Mouse (Mus musculus): Measurements from ENCODE around the gene Nhsl2. TPM values are rescaled to one million over a fixed set of nuclear protein-coding genes. Genes with fewer than 3 reads are reported as not detected.
"Not testable (repeated sequence)": the region's sequence is repeated elsewhere in the genome, so short reads cannot be mapped to it uniquely, and the experiment has no call there.

The Nhsl2 gene
- total RNA-seq, 2 experiments from 2014 or later, result 39.8 to 48.0 TPM

DNA sequence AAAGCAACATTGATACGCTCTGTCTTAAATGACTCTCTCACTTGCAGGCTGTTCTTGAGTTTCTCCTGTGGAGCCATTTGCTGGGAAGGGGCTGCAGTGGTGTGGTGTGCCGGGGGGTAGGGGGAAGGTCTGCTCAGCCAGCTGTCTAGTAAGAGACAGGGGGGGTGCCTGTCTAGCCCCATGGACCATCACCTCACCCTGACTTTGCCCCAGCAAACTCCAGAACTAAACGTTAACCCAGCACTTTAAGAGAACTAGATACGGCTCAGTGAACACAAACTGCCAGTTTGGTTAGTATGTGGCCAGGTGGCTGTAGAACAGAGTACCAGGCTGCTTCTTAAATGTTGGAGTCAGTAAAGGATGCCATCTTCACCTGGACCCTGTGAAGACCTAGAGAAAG, 226.0 kb downstream of the Nhsl2 start:
- DNase-seq (ENCODE audit: extremely low spot score in 1 of 2, low spot score in 1 of 2), result no peak

- no peak for DNase-seq (ENCODE audit: extremely low spot score in 1 of 2, low spot score in 1 of 2)
Measured at GRCm38 (mm10) chrX:102076886-102077765, 227.9 kb downstream of the Nhsl2 start.

- no peak for DNase-seq (ENCODE audit: extremely low spot score in 1 of 2, low spot score in 1 of 2)
Measured at GRCm38 (mm10) chrX:102081076-102081475, 231.9 kb downstream of the Nhsl2 start.

DNA sequence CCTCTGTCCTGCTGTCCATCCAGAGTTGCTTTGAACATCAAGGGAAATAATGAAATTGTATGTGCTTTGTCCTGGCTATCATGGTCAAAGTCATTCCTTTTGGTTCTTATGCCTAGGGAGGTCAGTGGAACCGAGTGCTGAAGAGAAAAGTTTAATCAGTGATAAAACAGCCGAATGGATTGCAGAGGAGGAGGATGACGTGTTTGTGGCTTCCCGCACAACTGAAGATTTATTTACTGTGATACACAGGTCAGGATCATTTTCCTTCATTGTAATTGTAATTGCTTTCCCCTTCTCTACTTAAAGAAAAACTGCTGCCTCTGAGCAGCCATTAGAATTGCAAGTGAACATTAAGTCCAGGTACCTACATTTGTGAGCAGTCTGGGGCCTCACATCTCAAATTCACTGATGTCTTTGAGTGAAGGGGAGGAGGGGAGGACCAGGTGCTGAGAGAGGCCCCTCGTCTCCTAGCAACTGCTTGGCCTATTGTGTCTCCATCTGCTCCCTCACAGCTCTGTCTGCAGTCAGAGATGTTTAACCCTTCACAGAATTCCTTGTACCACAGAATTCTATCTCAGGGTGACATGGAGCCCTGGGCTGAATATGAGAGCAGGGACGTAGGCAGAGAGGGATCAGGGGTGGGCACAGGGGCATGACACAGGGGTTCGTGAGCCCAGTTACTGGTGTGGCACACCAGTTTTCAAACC, 232.5 kb downstream of the Nhsl2 start:
- no peak for DNase-seq (ENCODE audit: extremely low spot score in 1 of 2, low spot score in 1 of 2)

GRCm38 (mm10) chrX:102082340-102082739, 233.2 kb downstream of the Nhsl2 start:
- DNase-seq (ENCODE audit: extremely low spot score in 1 of 2, low spot score in 1 of 2), result no peak

GRCm38 (mm10) chrX:102085798-102086443, 236.7 kb downstream of the Nhsl2 start:
- DNase-seq (ENCODE audit: extremely low spot score in 1 of 2, low spot score in 1 of 2), result no peak

DNA sequence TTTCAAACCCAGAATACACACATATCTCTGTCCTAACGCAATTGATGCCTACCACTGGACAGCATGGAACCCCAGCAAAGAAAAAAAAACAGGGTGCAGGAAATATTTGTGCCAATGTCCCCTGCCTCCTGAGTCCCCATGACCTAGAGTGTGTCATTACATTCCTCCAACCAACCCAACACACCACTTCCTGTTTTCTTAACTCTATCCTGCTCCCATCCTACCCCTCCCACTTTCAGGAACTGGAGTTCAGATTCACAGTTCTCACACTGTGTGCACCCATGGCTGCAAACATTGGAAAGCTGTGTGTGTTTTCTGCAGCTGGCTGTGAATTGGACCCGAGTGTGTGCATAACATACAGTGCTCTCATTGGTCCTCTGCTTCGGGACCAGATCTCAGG, 241.4 kb downstream of the Nhsl2 start:
- no peak for DNase-seq (ENCODE audit: extremely low spot score in 1 of 2, low spot score in 1 of 2)

- no peak for DNase-seq (ENCODE audit: extremely low spot score in 1 of 2, low spot score in 1 of 2)
Measured at GRCm38 (mm10) chrX:102094381-102094904, 245.3 kb downstream of the Nhsl2 start.

DNA sequence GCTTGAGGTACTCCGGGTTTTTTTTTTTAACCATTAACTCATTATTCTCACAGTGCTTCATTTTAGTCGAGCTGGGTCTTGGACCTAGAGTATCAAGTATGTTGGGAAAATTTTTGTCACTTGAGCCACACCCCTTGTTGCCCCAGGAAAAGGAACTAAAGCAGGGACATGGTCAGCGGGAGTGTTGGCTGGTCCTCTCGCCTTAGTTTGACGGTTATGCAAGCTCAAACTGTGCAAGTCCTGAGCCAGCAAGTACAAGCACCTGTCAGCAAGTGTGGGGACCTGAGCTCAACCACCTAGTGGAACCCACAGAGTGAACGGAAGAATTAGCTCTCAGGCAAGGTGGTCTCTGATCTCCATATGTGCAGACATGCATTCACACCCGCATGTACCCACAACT, 252.7 kb downstream of the Nhsl2 start:
- DNase-seq (ENCODE audit: extremely low spot score in 1 of 2, low spot score in 1 of 2), result no peak

DNA sequence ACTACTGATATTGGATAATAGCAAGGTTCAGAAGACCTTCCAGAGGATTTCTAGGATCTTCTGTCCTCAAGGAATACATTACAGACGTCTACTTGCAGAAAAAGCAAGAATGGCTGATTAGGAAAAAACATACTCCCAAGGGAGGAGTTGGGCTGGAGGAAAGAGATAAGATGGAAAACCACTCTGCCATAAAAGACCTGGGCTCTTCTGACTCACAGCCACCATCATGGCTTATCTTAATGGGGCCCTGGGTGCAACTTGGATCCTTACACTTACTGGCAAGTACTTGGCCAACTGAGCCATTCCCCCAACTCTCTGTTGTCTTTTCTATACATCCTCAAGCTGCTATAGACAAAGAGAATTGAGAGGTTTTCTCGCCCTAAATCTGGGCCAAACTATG, 254.6 kb downstream of the Nhsl2 start:
- not testable (repeated sequence) for DNase-seq (ENCODE audit: extremely low spot score in 1 of 2, low spot score in 1 of 2)

- not testable (repeated sequence) for DNase-seq (ENCODE audit: extremely low spot score in 1 of 2, low spot score in 1 of 2)
Measured at GRCm38 (mm10) chrX:102109349-102109748, 260.2 kb downstream of the Nhsl2 start.

DNA sequence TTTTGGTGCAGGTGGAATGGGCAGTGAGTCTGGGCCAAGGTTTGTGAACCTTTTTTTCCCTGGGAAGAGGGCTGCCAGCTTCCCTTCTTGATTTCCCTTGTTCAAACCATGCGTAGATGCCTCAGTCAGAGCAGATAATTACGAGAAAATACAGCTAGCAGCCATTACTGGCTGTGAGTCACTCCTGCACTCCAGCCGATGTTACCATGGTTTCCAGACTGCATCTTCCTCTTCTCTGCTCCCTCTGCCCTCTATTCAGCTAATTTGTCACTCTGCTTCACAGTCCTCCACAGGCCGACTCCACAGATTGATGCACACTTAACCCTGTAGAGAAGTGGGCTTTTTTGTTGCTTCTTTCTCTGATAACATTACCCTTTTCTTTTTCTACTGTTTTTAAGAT, 266.5 kb downstream of the Nhsl2 start:
- no peak for DNase-seq (ENCODE audit: extremely low spot score in 1 of 2, low spot score in 1 of 2)

- DNase-seq (ENCODE audit: extremely low spot score in 1 of 2, low spot score in 1 of 2), result peak; percentile 62 to 76
Measured at GRCm38 (mm10) chrX:102119042-102119864, 270.1 kb downstream of the Nhsl2 start, which contains the start of gene Pin4. Pin4 (plus strand) TSS chrX:102119447.

- no peak for DNase-seq (ENCODE audit: extremely low spot score in 1 of 2, low spot score in 1 of 2)
Measured at GRCm38 (mm10) chrX:102121321-102121720, 272.1 kb downstream of the Nhsl2 start.

- DNase-seq (ENCODE audit: extremely low spot score in 1 of 2, low spot score in 1 of 2), result no peak
Measured at GRCm38 (mm10) chrX:102141157-102141556, 292.0 kb downstream of the Nhsl2 start.

Small RNA genes within 50 kb of the gene (microRNA-seq; reads per million reads assigned to microRNA genes)
- gene Gm27843, result 0 reads per million in 2 experiments

Other genes starting within 250 kb of the Nhsl2 start
- 100 to 1,000 TPM; 180 to 235 TPM for gene Ogt, start 209.3 kb upstream of the Nhsl2 start, total RNA-seq (2021)
- gene Cxcr3, start 115.1 kb upstream of the Nhsl2 start, total RNA-seq (2021), result under 1 TPM in 1 of 2 experiments, not detected in 1; 0.21 TPM
- gene Gm4779, start 55.0 kb upstream of the Nhsl2 start, total RNA-seq (2021), result under 1 TPM; 0.30 to 0.87 TPM
- gene 8030474K03Rik, start 54.7 kb upstream of the Nhsl2 start, total RNA-seq (2021), result under 1 TPM in 1 of 2 experiments, not detected in 1; 0.52 TPM
- 1 to 10 TPM; 8.0 to 9.5 TPM for gene Rtl5, start 221.9 kb downstream of the Nhsl2 start, total RNA-seq (2021)